Mouse (Mus musculus) megakaryocyte, embryonic 14.5 days (primary cell): ENCODE measurements at regions not wholly inside any gene's neighbourhood (a gene's known extent, or its start where the extent isn't known, plus 50 kb on each side); places are given as distances from the start of the nearest gene placed in this dataset.

Experiments used
- FLI1 ChIP-seq: IDR thresholded peaks from 2 replicates; pipeline ENCODE4 v1.6.1; 2012; ENCODE audit warnings: low read length, inconsistent platforms, mixed read lengths
- GATA1 ChIP-seq: IDR thresholded peaks from 3 replicates; pipeline ENCODE4 v1.6.1; 2012; ENCODE audit warnings: mixed read lengths, low read length, inconsistent platforms, borderline replicate concordance

- TF ChIP-seq GATA1 (no peak), FLI1 (no peak)
These were observed 74.7 kb upstream of the Anapc15-ps start for GRCm38 (mm10) chr10:95747939-95748338.
